Mouse (Mus musculus): ENCODE measurements at regions not wholly inside any gene's neighbourhood (a gene's known extent, or its start where the extent isn't known, plus 50 kb on each side); places are given as distances from the start of the nearest gene placed in this dataset.
A peak's percentile ranks its signal among the peaks of the same experiment; 100 is the strongest.

- H3K4me2 ChIP-seq, result no peak overlapping the region
- no peaks in the 10 kb centered on the region for H3K9me3 ChIP-seq (replicated peaks)
- no peaks in the 10 kb centered on the region for H3K27me3 ChIP-seq
- no peaks in the 10 kb centered on the region for H3K36me3 ChIP-seq
- WGBS, result 44% methylated on average over 13 of the region's 13 CpGs
- H3K4me1 ChIP-seq, result peaks cover 3% of the 10 kb centered on the region; the same call in 1 of the 2 replicates
- H3K27ac ChIP-seq, result no peak overlapping the region
- H3K4me3 ChIP-seq (replicated peaks), result no peak overlapping the region
- no peak overlapping the region for H3K9ac ChIP-seq
- no peak for ATAC-seq (replicated peaks; ENCODE audit: low FRiP score)
These were observed 82.0 kb upstream of the Pabpc6 start for GRCm38 (mm10) chr17:9751348-9752170.

DNA sequence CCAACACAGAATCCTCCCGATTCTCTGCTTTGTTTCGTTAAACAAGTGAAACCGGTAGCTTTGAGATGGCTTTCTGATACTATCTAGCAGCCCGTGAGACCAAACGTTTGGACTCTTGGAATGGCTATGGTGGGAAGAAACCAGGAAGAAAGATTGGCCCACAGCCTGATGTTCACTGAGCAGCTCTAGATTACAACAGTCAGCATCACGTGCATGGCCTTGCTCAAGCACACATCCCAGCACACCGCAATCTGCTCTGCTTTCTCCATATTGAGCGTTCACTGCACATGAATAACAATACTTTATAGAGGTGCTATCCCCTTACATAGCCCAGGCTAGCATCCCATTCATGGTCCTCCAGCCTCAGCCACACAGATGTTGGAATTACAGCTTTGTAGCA, 80.5 kb upstream of the Pabpc6 start:
- no peaks in the 10 kb centered on the region for H3K36me3 ChIP-seq
- no peaks in the 10 kb centered on the region for H3K27me3 ChIP-seq
- ATAC-seq (replicated peaks; ENCODE audit: low FRiP score), result no peak
- H3K9ac ChIP-seq, result no peak overlapping the region
- no peak overlapping the region for H3K4me2 ChIP-seq
- 89% methylated on average over 8 of the region's 8 CpGs for WGBS
- no peak overlapping the region for H3K27ac ChIP-seq
- H3K4me1 ChIP-seq, result no peaks in the 10 kb centered on the region
- no peak overlapping the region for H3K4me3 ChIP-seq (replicated peaks)
- no peaks in the 10 kb centered on the region for H3K9me3 ChIP-seq (replicated peaks)

- no peak for ATAC-seq (replicated peaks; ENCODE audit: low FRiP score)
- no peaks in the 10 kb centered on the region for H3K36me3 ChIP-seq
- no peaks in the 10 kb centered on the region for H3K9me3 ChIP-seq (replicated peaks)
- H3K4me3 ChIP-seq (replicated peaks), result no peak overlapping the region
- 93% methylated on average over 3 of the region's 3 CpGs for WGBS
- no peak overlapping the region for H3K4me2 ChIP-seq
- H3K27me3 ChIP-seq, result no peaks in the 10 kb centered on the region
- no peaks in the 10 kb centered on the region for H3K4me1 ChIP-seq
- H3K9ac ChIP-seq, result no peak overlapping the region
- H3K27ac ChIP-seq, result no peak overlapping the region
These were observed 79.8 kb upstream of the Pabpc6 start for GRCm38 (mm10) chr17:9749301-9749700.

DNA sequence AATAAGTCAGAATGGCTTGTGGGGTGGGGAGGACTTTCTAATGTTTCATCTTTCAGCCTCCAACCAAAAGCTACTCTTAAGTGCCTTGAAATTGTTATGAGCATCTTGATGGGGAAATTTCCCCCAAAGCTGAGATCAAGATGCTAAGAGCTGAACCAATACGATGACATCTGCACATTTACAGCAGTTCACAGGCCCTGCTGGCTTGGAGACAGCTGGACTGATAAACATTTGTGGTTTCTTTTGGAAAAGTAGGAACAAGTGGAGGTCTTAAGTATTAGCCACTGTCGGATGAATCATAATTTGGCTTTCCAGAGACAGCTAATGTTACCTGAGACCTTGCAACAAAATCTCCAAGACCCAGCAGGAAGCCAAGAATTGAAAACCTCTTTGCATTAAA, 78.4 kb upstream of the Pabpc6 start:
- H3K27ac ChIP-seq, result no peak overlapping the region
- H3K4me3 ChIP-seq (replicated peaks), result no peak overlapping the region
- no peaks in the 10 kb centered on the region for H3K4me1 ChIP-seq
- WGBS, result 92% methylated on average over 2 of the region's 2 CpGs
- H3K4me2 ChIP-seq, result no peak overlapping the region
- H3K36me3 ChIP-seq, result no peaks in the 10 kb centered on the region
- no peaks in the 10 kb centered on the region for H3K9me3 ChIP-seq (replicated peaks)
- ATAC-seq (replicated peaks; ENCODE audit: low FRiP score), result no peak
- H3K27me3 ChIP-seq, result no peaks in the 10 kb centered on the region
- H3K9ac ChIP-seq, result no peak overlapping the region

GRCm38 (mm10) chr17:9743342-9743741, 73.8 kb upstream of the Pabpc6 start:
- no peak for ATAC-seq (replicated peaks; ENCODE audit: low FRiP score)
- H3K9ac ChIP-seq, result no peak overlapping the region
- WGBS, result 76% methylated on average over 5 of the region's 5 CpGs
- H3K9me3 ChIP-seq (replicated peaks), result no peaks in the 10 kb centered on the region
- no peaks in the 10 kb centered on the region for H3K27me3 ChIP-seq
- no peaks in the 10 kb centered on the region for H3K4me1 ChIP-seq
- no peaks in the 10 kb centered on the region for H3K36me3 ChIP-seq
- H3K27ac ChIP-seq, result no peak overlapping the region
- no peak overlapping the region for H3K4me3 ChIP-seq (replicated peaks)
- no peak overlapping the region for H3K4me2 ChIP-seq

- H3K9me3 ChIP-seq (replicated peaks), result no peaks in the 10 kb centered on the region
- H3K36me3 ChIP-seq, result no peaks in the 10 kb centered on the region
- 91% methylated on average over 5 of the region's 5 CpGs for WGBS
- no peak overlapping the region for H3K9ac ChIP-seq
- H3K4me2 ChIP-seq, result no peak overlapping the region
- no peak for ATAC-seq (replicated peaks; ENCODE audit: low FRiP score)
- H3K27ac ChIP-seq, result no peak overlapping the region
- H3K27me3 ChIP-seq, result no peaks in the 10 kb centered on the region
- no peaks in the 10 kb centered on the region for H3K4me1 ChIP-seq
- no peak overlapping the region for H3K4me3 ChIP-seq (replicated peaks)
These were observed 71.8 kb upstream of the Pabpc6 start for GRCm38 (mm10) chr17:9741321-9741720.

GRCm38 (mm10) chr17:9729020-9729419, 59.5 kb upstream of the Pabpc6 start:
- H3K36me3 ChIP-seq, result no peaks in the 10 kb centered on the region
- no peak for ATAC-seq (replicated peaks; ENCODE audit: low FRiP score)
- no peak overlapping the region for H3K4me3 ChIP-seq (replicated peaks)
- no peaks in the 10 kb centered on the region for H3K9me3 ChIP-seq (replicated peaks)
- no peaks in the 10 kb centered on the region for H3K27me3 ChIP-seq
- no peak overlapping the region for H3K9ac ChIP-seq
- WGBS, result 57% methylated on average over 3 of the region's 3 CpGs
- H3K27ac ChIP-seq, result no peak overlapping the region
- no peaks in the 10 kb centered on the region for H3K4me1 ChIP-seq
- H3K4me2 ChIP-seq, result no peak overlapping the region

- Histone ChIP-seq H3K4me3 (replicated peaks) (no peak overlapping the region), H3K27me3 (no peaks in the 10 kb centered on the region), H3K4me2 (no peak overlapping the region), H3K27ac (no peak overlapping the region), H3K36me3 (no peaks in the 10 kb centered on the region), H3K4me1 (no peaks in the 10 kb centered on the region), H3K9me3 (replicated peaks) (no peaks in the 10 kb centered on the region), H3K9ac (no peak overlapping the region)
- ATAC-seq (replicated peaks; ENCODE audit: low FRiP score), result 0 out of 2 replicates have a peak, but pooled peaks have one; percentile 29
- 50% methylated on average over 10 of the region's 10 CpGs for WGBS
These were observed 56.4 kb upstream of the Pabpc6 start for GRCm38 (mm10) chr17:9725704-9726469.

DNA sequence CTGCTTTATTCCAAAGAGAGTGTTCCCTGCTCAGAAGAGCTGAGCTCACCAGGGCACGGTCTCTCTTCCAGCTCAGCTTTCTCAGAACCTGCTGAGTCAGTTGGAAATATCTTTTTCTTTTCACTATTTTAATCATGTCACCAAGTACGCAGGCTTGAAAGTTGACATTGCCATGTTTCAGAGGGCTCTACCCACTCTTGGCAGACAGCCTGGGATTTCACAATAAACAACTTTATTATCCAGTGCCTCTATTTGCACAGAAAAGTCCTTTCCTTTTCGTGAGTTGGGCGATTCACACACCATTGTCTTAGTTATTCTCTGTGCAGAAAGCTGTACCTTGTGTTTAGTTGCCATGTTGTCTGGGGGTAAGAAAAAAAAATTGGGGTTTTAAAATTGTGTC, 54.0 kb upstream of the Pabpc6 start:
- Histone ChIP-seq H3K27me3 (no peaks in the 10 kb centered on the region), H3K4me3 (replicated peaks) (no peak overlapping the region), H3K9ac (no peak overlapping the region), H3K36me3 (no peaks in the 10 kb centered on the region), H3K4me2 (no peak overlapping the region), H3K27ac (no peak overlapping the region), H3K4me1 (no peaks in the 10 kb centered on the region), H3K9me3 (replicated peaks) (no peaks in the 10 kb centered on the region)
- no peak for ATAC-seq (replicated peaks; ENCODE audit: low FRiP score)
- WGBS, result 51% methylated on average over 4 of the region's 4 CpGs

DNA sequence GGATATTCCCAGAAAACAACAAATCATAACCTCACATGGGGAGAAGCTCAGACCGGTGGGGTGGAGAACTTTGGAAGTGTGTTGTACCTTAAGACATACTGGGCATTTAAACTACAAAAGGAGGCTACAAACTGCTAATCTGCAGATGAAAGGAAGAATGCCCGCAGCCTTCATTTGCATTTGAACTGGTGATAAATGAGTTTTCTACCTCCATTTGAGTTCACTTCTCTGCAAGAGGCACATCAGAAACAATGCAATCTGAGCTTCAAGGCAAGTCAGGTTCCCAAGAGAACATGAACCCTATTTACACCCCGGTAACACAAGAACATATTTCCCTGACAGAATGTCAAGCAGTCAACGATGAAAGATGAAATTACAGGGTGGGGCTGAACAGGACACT, 53.2 kb upstream of the Pabpc6 start:
- Histone ChIP-seq H3K9ac (no peak overlapping the region), H3K36me3 (no peaks in the 10 kb centered on the region), H3K27ac (no peak overlapping the region), H3K4me2 (no peak overlapping the region), H3K4me1 (no peaks in the 10 kb centered on the region), H3K4me3 (replicated peaks) (no peak overlapping the region), H3K27me3 (no peaks in the 10 kb centered on the region), H3K9me3 (replicated peaks) (no peaks in the 10 kb centered on the region)
- no peak for ATAC-seq (replicated peaks; ENCODE audit: low FRiP score)
- 9% methylated on average over 4 of the region's 4 CpGs for WGBS

Data from kidney, embryonic 15.5 days (tissue).